Mouse (Mus musculus) adrenal gland, adult 8-10 months (tissue): ENCODE data around the gene Bdkrb2. TPM values are rescaled to one million over a fixed set of nuclear protein-coding genes. Genes with fewer than 3 reads are reported as not detected.

Experiments used
- DNase-seq: peaks from one replicate; pipeline ENCODE4 v3.0.0; 2022
- total RNA-seq, 4 experiments: library from RNA; stranded (reverse); gene quantifications; 2 replicates each; pipeline ENCODE4 v1.2.4; 2022

Bdkrb2 gene
- total RNA-seq = 10 to 100 TPM in 3 of 4 experiments, 1 to 10 TPM in 1; 7.6 to 14.0 (median 10.5) TPM

DNA sequence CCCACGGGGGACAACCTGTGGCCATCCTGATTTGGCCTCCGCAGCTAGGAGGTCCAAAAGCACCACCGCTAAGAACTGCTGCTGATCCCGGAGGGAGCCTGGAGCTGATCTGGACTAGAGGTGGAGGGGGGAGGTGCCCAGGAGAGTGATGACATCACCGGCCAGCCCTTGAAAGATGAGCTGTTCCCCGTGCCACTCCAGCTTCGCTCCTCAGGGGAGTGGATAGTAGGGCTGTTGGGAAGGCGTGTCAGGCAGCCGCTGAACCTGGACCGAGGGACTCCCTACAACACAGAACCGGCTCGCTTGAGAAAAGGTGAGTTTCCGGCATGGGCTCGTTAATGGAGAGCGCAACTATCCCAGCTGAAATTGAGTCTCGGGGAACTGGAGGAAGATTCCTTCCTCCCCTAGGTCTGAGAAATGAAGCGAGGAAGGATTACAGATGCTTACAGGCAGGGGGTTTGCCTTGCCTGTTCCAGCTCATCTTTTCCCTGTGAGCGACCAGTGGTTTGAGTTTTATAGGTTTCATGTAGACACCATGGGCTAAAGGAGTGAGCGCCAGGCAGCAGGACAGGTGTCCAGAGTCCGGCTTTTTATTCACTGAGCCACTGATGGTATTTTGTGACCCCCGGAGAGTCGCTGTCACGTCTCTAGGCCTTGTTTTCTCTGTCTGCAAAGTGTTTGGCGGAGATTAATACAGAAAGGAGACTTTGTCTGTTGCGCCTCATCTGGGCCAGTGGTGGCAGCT lies at the start of gene Bdkrb2:
Gene Bdkrb2 (plus strand): TSS at position 291 of the 745 bp plus-strand sequence.
- peak; percentile 82 for DNase-seq

DNA sequence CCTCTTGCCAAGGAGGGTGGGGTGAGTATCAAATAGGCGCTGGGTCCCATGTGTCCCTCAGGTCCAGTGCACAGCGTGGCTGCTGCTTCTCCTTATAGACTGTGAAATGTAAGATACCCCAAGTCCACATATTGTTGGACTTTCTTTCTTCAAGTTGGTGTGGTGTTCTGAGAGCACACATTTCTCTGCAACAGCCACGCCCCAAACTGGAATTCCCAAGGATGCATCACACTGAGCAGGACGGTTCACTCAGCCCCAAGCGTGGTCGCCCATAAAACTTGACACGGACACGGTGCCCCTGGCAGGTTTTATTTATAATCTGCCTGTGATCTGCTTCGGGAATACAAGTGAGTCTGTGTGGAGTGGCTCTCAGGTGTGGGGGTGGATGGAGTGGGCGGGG lies 48.9 kb upstream of the Bdkrb2 start:
- DNase-seq = no peak

DNA sequence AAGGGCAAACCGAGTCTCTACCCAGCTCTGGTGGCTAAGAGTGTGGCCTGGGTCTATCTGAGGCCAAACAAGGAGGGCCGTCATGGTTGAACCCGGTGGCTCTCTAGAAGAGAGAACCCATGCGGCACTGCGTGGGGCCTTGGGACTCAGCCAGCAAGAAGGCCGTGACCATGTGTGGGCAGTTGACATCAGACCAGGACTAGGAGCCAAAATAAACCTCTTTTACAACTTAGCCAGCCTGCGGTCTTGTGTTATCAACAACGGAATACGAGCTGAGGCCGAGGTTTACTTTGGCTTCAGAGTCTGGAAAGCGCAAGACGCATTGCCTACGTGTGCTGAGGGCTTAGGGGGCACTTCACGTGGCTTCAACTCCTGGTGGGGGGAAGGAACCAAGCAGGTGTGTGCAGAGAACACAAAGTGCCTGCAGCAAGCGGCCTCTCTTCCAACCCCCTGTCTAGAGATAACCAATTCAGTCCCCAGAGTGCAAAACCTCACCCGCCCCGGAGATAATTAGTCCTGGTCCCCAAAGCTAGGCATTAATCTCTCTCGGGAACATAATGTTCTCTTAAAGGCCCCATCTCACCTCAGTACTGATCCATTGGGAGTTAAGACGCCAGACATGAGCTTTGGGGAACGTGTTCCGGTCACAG lies 45.9 kb upstream of the Bdkrb2 start:
- peak; percentile 61 for DNase-seq

DNA sequence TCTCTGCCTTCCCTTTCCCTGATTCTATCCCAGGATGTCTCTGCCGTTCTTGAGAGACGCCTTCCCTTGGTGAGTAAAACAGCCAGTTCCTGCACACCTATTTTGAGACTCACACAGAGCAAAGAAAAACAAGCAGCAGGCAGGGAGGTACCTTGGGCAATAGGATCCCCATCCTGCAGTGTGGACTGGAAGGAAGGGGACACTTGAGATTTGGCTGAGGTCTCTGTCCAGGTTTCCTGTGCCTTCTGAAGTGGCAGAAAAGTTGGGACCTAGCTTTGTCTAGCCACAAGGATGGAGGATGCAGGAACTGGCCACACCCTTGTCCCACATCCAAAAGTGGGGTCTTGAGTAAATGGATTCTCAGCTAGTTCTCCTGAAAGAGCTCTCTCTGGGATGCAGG lies 43.2 kb upstream of the Bdkrb2 start:
- no peak for DNase-seq

DNA sequence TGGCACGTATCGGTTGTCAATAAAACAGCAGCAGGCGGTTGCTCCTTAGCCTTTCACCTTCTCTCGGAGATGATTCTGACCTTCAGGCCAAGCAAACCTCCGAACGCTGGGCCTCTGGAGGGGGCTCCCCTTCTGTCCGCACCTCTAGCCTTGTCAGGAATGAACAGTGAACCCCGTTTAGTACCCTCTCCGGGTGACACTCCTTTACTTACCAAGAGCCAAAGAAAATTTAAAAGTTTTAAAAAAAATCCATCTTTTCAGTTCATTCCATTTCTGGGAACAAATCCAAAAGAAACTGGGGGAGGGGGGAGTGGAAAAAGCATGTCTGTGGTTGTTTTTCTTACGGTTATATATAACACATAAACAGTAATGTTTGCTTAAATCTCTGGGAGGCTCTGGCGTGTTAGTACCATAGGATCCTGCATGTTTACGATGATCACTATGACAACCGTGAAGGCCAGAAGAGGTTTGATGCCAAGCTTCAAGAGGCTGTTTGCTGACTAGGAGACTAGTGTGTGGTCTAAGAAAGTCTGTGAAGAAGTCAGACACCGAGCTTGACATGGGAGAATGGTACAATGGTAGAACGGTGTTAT lies 41.8 kb upstream of the Bdkrb2 start:
- no peak for DNase-seq

DNA sequence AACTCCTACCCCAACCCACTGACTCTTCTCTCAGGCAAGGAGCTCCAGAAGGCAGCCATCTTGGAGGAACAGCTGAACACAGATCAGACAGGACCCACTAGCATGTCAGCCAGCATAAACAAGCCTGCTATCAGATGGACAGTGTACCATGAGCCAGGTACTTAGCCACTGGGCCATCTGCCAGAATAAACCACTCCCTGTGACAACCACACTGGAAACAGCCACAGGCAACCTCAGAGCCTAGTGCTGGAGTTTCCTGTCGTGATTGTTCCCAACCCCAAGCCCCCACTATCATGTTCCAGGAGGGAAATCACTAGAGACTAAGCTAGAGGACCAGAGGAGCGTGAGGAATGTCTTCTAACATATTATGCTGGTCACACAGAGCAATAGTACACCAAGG lies 39.3 kb upstream of the Bdkrb2 start:
- no peak for DNase-seq

DNA sequence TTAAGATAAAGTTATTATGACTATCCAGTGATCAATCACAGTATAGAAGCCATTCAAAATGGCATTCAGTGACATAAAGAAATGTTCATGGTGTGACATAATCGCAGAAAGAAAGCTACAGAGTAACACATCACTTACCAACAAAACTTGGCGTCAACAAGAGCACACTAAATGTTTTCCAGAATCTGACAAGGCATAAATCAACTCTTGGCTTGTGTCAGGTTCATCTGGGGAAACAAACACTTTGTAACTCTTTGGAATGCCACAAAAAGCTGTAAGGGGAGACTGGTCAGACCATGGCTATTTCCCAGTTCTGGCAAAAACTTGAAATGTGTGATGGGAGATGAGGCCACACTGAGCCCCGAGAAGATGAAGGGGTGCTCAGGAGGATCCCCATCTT lies 36.8 kb upstream of the Bdkrb2 start:
- no peak for DNase-seq

DNA sequence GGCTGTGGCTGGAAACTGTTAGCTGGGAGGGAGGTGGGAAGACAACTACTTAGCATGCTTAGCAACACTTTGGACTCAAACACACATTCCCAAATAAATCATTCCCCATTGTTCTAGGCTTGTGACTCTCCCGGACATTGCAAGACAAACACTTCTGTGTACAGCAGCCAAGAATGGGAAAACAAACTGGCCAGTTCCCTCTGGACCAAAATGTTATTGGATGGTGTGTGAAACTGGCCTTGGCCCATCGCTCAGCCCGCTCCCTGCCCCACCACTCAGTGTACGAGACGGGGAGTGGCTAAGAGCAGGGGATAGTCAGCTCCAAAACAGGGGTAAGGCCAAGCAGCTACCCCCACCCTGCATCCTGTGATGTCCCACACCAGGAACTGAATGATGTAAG lies 36.2 kb upstream of the Bdkrb2 start:
- peak; percentile 54 for DNase-seq

DNA sequence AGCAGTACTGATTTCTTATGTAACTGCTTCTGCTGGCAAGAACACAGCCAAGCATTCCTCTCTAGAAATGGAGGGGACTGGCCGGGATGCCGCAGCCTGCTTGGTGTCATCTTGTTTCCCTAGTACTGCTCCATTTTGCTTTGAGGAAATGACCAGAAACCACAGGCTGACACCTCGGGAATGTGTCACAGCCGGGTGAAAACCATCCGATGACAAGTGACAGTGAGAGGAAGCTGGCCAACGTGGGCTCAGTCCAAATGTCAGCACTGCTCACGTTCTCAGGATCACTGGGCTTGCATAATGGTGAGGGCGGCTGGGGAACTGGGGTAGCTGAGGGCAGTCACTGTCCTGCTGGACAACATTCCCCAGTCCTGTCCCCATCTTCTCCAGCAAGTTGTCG lies 33.5 kb upstream of the Bdkrb2 start:
- DNase-seq = no peak

DNA sequence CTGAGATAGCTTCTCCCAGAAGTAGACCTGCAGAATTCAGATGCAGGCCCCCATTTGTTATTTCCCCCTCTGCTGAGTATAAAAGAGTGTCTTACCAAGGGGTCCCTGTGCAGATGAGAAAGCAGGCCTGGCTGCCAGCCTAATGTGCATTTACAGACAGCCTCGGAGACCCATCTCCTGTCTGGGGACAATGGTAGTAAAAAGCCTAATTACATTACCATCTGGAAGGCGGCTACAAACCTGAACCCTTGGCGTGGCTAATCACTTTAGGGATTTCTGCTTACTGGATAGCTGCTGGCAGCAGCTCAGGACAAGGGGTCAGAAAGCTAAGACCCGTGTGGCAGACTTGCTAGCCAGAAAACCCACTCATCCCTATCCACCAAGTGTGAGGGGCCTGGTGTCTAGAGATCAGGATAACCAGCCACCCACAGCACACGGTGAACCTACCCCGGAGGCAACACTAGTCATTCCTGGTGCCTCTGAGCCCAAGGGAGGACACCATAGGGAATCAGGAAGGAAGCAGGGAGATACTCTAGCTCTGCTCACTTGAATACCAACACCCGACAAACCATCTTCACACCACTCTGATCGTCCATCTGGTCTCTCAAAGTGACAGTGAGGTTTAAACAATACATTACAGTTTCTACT lies 31.2 kb upstream of the Bdkrb2 start:
- no peak for DNase-seq

DNA sequence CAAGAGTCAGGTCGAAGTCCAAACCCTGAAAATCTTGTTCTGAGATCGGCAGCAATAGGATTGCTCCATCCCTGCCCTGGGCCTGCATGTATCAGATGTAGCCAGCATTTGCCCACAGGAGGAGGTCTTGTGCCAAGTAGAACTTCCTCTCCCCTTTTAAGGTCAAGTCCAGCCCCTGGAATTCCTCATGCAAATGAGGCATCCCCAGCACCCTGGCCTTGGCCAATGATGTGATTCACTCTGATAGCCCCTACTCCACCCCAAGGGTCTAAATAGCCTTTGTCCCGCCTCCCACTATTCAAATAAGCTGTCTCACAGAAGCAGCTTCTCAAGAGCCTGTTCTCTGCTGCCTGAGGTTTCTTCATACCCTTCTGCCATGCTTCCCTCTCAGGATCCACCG lies 28.2 kb upstream of the Bdkrb2 start:
- DNase-seq = no peak

DNA sequence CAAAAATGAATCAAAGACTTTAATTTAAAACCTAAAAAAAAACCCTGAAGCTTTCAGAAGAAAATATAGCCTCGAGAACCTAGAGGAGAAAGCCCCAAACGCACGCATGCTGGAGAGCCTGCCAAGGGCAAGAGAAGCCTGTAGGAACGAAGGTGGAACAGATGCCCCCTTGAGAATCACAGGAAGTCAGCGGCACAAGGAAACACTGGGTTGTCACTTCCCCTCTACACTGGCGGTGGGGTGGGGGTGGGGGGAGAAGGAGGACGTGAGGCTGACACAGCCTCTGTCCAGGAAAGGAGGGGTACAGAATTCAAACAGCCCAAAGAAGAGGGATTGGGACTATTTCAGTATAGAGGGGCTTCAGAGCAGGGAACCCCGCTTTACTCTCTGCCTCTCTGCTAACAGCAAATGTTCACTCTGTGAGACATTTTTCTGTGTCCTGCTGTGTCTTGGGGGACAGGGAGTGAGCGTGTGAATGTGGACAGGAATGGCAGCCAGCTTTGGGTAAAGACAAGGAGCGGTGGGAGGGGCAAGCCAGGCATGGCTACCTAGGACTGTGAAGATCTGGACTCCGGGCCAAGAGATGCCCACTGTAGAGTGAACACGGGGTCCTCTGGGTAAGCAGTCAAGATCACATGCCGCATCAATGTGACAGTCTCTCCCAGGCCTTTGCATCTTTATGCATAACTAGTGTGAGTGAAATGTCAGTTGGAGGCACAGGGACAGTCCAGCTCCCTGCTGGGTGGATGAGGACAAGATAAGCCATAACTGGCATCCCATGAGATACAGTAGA lies 26.9 kb upstream of the Bdkrb2 start:
- DNase-seq = no peak

DNA sequence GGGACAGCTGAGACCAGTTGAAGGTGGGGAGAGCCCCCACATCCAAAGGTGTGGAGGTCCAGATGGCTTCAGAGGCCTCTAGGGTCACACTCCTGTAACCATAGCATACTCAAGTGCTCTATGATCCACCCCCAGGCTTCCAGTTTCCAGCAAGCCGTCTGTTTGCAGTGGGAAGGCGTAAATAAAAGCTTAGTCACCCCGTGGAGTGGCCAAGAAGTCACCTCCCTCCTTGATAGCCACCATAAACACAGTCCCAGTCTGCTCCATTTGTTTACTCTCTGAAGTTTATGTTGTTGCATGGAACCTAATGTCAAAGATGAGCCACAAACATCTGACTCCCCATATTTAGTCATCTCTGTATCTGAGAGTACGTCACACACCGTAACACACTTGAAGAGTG lies 25.9 kb upstream of the Bdkrb2 start:
- no peak for DNase-seq

DNA sequence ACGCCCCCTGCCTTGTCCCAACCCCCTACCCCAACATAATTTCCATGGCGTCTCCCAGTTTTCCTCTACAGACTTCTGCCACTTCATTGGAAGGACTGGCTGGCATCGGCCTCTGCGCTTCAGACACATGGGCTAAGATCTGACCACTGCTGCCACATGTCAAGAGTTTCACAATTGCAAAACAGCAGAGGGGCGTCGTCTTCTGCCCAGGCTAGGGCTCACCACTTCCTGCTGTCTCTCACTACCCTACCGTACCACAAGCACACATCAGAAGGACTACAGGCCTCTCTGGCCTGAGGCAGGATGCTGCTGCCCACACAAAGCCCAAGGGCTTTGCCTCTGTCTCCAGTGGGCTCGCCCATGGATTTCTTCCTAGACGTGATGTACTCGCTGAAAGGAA lies 23.4 kb upstream of the Bdkrb2 start:
- DNase-seq = no peak

DNA sequence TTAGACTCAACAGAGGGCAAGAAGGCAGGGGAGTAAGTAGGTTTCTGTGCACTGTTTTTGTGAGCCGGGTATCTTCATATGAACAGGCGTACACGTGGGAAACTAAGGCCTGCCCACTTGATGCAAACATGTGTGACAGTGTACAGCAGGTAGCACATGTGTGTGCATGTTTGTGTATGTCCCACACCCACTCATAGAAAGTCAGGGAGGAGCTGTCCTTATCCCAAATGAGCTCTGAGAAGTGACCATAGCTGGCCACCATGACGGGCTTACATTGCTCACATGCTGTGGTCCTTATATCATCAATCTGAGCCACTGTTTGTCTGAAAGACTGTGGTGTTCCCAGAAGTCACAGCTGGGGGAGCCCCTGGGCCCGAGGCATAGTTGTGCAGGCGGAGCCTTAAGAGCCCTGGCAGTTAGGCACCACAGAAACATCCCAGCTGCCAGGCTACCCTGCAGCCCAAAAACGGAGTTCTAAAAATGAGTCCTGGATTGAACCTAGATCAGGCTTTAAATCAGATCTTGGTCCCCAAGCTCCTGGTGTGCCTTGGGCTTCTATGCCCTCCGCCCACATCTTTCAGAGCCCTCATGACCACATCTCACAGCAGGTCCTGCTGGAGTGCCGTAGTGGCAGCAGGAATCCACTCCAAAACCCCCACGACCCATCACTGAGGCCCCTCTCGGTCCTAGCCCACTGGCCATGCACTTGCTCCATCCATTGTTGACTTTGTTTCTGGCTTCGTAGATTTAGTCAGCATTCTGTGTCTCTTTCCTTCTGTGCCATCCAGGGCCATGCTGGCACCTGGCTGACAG lies 21.2 kb upstream of the Bdkrb2 start:
- no peak for DNase-seq

DNA sequence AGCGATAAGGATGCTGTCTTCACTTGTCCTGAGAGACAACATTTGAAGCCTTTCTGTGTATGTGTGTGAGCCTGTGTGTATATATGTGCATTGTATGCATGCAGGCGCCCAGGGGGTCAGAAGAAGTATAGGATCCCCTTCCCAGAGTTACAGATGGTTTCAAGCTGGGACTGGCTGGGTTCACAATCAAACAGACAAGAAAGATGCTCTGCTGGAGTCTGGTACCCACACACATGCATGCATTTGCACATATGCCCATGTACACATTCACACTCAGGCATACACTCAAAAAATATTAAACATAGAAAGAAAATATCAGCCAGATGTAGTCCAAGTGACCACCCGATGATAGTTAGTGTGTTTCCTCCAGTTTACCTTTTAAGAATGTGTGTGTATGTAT lies 20.5 kb upstream of the Bdkrb2 start:
- no peak for DNase-seq

DNA sequence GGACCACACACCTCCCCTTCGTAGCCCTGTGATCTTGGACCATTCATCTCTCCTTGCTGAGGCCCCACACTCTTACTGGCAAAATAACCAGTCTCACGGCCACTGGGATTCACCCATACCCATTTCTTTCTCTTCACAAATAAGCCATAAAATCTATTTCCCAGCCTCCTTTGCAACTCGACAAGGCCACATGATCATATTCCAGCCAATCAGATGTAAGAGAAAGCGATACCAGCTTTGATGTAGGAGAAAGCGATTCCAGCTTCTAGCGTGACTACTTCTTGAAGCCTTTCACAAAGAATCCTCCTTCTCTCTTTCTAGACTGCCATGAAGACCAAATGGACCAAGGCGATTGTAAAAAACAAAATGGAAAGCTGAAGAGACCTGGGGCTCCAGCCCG lies 19.9 kb upstream of the Bdkrb2 start:
- DNase-seq = no peak

DNA sequence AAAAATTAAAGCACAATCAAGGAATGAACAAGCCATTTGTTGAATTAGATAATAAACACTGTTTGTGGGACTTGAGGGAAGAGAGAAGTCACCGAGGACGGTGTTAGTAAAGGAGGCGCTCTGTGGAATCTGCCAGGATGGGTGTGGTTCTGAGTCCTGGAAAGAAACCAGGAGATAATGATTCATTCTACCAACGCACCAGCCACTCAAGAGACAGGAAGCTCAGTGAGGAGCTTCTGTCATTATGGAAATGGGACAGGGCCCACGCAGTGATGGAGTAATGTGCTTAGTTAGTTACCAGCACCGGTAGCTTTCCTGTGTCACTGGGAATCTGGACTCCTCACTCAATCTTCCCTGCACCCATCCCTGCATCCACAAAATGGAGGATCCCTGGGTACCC lies 19.3 kb upstream of the Bdkrb2 start:
- DNase-seq = no peak

DNA sequence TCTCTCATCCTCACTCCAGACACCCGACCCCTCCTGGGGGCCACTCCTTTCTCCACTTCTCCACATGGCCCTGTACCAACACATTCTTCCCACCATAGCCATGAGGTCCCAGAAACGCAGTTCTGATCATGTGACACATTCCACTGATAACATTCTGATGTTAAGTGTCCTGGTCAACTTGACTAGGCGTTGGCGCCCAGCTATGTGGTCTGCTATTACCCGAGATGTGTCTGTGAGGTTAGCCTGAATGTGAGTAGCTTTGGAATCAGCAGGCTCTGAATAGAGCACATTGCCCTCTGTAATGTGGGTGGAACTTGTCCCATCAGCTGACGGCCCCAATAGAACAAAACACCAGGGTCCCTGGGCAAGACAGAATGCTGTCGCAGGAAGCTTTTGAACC lies 18.2 kb upstream of the Bdkrb2 start:
- no peak for DNase-seq

DNA sequence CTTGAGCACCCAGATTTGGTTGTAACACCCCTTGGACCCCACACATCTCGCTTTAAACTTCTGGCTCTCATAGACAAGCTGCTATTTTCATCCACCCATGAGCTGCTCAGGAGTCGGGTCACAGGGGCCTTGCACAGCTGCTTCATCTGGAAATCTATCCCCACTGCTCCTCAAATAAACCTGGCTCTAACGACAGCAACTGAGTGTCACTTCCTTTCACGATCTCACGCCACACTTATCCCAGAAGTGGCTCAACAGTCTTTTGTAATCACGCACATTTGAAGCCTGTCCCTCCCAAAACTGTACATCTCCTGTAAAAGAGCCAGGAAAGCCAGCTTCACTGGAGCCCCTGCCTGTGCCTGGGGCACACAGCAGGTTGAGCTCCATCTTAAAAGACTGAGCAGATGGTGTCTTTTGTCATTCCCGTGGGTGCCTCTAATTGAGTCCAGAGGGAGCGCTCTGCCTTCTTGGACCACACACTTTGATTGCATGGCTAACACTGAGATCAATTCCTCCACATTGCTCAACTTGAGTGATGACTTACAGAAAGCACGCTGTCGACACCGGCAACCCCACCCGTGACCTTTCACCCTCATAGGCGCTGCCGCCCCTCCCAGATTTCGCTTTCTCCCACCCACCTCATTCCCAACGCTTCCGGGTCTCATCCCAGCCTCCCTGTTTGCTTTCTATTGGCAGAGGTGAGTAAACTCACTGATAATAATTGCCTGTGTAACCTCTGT lies 17.2 kb upstream of the Bdkrb2 start:
- DNase-seq = no peak

DNA sequence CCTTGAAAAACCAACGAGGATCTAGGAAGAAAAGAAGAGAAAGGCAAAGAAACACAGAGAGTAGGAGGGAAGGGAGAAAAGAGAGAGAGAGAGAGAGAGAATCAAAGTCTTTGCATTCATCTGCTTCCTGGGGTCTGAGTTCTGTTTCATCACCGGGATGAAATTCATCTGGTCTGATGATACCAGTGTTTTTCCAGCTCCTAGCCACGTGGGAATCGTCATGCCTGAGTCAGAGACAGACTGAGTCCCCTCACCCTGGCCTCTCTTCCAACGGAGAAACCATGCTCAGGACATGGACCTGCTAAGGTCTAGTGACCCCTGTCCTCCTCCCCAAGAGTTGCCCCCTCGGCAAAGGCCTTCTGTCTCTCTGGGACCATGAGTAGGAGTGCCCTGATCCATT lies 16.5 kb upstream of the Bdkrb2 start:
- DNase-seq = no peak
